Mouse (Mus musculus): Measurements from ENCODE around the gene Wdr91.

Wdr91 gene
- long read RNA-seq, experiment 1, partial matches to known transcripts, result 0 of 4 reads
- long read RNA-seq, experiment 1, other reads (novel, unspliced or antisense), result 1 of 4 reads
- long read RNA-seq, experiment 2, partial matches to known transcripts, result 0 of 2 reads
- long read RNA-seq, experiment 2, other reads (novel, unspliced or antisense), result 1 of 2 reads

DNA sequence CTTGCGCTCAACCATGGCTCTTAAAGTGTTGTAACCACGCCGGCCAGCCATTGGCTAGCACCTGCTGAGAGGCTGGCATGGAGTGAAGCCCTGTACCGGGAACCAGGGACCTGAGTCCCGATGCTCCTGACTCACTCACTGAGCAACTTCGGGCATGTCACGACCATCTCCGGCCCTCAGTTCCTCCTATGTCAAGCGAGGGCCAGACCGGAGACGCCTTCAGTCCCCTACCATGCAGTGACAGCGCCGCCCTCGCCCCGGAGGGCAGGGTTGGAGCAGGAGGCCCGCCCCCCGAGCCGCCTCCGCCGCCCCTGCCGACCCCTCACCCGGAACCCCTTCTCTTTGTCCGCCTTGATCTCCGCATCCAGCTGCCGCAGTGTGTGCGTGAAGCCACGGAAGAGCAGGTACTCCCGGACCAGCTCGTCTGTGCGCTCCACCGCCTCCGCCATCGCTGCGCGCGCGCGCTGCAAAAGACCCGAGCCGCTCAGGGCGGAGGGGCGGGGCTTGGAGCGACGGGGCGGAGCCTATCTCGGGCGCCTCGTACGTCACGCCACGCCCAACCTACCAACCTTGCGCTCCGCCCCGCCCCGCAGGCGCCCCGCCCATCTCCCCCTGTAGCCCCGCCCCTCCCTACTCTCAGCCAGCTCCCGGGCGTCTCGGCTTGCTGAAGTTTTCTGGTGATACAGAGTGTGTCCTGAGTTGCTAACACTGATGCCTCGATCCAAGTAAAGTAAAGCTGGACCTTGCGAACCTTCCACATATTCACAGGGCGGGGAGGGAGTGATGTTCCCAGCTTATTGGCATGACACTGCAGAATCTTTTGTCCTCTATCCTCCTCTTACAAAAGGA, at the start of gene Wdr91:
Gene Wdr91 (minus strand): TSS at position 506 of the 849 bp plus-strand sequence.
- intact Hi-C loops (cut with DNase I), result no loop called here

- intact Hi-C loops (cut with DNase I), result no loop called here
Measured at GRCm38 (mm10) chr6:34959131-34959530, 48.5 kb upstream of the Wdr91 start.

GRCm38 (mm10) chr6:34955862-34956241, 45.2 kb upstream of the Wdr91 start:
- intact Hi-C loops (cut with DNase I), result no loop called here

DNA sequence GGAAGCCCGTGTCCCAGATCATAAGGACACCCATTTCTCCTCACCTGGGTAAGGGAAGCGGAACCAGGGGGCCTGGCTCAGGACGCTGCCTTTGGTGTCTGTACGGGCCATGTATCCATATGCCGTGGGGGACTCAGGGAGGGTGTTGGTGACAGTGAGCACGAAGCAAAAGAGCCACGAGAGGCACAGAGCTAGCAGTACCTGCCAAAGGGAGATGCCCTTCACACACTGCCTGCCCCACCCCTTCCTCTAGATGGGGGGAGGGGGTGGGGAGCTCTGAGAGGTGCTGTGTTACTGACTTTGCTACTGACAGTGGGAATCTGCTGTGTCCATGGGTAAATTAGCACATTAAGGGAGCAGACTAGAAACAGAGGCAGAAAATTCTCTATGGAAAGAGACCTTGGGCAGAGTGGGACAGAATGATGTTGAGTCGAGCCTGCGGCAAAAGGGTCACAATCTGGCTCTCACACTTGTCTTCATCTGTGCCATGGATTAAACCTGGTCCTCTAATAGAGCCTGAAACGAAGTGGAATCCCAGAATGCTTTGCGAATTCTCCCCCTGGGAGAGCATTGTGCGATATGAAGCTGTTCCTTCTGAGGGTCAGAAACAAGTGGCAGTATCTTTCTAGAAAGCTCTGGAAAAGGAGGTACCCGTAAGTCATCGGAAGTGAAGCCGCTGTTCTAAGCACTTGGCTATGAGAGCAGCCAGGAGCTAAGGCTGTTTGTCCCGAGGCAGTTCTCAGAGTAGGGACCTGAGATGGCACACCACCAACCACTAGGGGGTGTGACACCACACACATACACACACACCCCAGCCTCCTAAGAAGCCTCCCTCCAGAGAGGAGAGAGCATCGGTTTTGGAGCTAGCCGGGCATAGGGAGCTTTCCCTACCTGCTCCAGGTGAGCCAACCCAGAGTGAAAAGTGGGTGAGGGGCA, 44.5 kb upstream of the Wdr91 start:
- intact Hi-C loops (cut with DNase I), result no loop called here

- intact Hi-C loops (cut with DNase I), result no loop called here
Measured at GRCm38 (mm10) chr6:34951956-34952667, 41.4 kb upstream of the Wdr91 start.

DNA sequence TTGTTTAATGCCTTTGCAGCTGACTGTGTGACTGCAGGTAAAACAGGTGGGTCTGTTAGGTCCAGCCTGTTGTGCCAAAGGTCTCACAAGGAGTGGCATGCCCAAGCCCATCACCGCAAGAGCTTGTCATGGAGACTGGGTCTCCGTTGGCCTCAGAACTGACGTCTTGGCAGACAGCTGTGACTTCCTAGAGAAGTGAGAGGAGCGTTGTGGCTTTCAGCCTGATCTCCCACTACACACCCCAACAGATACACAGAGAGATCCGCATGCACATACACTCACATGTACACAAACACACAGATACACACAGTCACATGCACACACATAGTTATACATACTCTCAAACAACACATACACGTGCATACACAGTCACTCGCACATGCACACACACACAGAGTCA, 40.8 kb upstream of the Wdr91 start:
- intact Hi-C loops (cut with DNase I), result no loop called here

DNA sequence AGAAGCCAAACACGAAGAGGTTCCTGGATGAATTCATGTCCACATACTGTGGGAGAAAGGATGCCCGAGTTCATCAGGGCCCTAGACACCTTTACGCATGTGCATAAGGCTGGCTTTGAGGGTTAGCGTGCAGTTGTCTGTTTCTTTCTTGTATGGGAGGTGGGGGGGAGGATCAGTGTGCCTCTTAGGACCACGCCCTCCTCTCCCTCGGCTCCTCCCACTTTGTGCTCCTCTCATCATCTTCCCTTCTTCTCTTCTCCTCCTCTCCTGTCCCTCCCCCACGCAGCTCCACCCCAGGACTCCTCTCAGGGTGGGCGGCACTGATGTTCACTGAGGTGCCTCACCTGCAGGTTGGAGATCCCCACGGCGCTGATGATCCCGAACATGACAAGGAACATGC, 37.8 kb upstream of the Wdr91 start:
- intact Hi-C loops (cut with DNase I), result no loop called here

DNA sequence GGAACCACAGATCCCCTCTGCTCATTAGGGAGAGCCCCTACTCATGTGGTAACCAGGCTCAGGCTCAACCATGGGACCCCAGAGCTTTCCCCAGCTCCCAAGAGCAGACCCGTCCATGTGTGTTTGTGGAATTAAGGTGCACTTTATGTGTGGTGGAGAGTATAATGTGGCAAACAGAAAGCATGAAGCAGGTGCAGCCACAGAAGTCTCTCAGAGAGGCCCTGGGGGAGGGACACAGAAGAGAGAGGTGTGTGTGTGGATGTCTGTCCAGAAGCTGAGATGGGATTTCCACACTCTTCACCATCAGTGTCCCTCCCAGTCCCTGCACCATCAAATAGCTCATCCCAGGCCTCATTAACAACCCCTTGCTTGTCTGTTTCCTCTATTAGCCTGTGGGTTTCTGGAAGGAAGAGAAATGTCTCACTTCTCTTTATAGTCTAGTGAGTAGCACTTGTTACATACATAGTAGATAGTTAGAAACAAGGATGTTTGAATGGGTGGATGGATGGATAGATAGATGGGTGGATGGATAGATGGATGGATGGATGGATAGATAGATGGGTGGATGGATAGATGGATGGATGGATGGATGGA, 35.9 kb upstream of the Wdr91 start:
- intact Hi-C loops (cut with DNase I), result no loop called here

DNA sequence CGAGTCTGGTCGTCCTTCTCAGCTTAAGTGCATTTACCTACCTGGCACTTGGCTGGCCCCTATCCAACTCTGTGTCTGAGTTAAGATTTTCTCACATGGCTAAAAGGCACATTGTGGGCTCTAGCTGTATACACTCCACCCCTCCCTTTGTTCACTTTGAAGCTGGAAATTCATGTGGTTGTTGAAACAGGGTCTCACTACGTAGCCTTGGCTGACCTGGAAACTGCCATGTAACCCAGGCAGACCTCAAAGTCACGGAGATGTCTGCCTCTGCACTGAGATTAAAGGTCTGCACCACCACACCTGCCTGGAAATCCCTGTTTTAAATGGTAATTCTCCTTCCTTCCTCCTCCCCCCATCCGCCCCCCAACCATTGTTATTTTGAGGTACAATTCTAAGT, 32.8 kb upstream of the Wdr91 start:
- intact Hi-C loops (cut with DNase I), result no loop called here

DNA sequence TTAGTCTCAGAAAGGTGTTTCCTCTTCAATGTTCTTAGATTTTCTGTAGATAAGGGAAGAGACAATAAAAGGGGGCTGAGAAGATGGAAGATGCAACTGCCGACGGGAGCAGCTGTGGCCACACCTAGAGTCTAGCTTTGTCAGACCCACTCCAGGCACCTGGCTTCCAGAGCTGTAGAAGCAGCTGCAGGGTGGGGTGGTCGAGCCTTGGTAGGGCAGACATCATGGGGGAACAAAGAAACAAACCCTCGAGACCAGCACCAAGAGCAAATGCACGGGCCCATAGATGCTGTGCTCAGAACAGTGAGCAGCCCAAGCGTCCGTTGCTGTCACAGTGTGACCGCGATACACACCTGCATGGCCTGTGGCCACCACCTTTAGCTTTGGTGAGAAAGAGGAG, 31.8 kb upstream of the Wdr91 start:
- intact Hi-C loops (cut with DNase I), result no loop called here

- intact Hi-C loops (cut with DNase I), result no loop called here
Measured at GRCm38 (mm10) chr6:34941496-34941895, 30.8 kb upstream of the Wdr91 start.

GRCm38 (mm10) chr6:34939451-34939850, 28.8 kb upstream of the Wdr91 start:
- intact Hi-C loops (cut with DNase I), result loop anchor here (5.0 kb wide), 1 partner anchor 53 kb away; no protein-coding TSS in a partner anchor

DNA sequence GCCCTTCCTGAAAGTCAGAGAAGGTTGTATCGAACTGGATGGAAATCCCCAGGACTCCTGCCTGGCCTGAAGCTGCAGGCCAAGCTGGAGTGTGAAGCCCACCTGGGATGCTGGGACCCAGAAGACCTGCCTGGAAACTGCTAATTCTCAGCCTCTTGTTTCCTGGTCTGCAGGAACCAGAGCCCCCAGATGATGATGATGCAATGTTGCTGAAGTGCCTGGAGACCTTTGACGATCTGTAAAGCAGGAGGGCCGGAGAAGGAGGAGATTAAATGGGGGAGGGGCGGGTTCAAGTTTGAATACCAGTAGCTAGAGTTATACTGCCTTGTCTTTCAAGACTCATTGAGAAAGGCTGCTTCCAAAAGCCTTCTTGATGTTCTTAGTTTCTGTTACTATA, 28.3 kb upstream of the Wdr91 start:
- intact Hi-C loops (cut with DNase I), result loop anchor here (5.0 kb wide), 1 partner anchor 53 kb away; no protein-coding TSS in a partner anchor

DNA sequence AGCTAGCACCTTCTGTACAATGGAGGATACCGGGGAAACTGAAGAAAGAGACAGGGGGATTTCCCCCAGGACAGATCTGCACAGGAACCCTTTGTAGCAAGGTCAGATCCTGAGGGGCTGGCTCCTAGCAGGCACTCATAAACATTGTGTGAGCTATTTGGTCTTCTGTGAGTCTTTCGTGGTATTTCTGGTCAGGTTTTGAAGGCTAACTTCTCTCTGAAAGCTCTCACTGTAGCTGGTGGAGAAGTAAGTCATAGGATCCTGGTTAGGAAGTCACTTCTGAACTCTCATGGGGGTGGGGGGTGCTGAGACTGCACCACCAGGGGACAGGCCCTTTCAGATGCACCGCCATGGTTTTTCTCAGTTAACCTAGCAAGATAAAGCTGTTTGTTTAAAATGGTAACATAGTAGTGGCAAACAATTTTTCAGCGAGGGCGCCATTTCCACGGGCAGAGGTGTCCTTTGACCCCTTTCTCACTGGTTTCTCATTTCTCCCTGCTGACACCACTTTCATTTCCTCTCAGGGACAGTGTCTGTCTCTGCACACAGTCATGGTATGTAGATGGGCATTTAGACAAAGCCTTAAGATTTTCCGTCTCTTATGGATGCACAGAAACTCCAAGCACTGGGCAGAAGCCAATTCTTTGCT, 27.7 kb upstream of the Wdr91 start:
- intact Hi-C loops (cut with DNase I), result loop anchor here (5.0 kb wide), 1 partner anchor 54 kb away; no protein-coding TSS in a partner anchor

DNA sequence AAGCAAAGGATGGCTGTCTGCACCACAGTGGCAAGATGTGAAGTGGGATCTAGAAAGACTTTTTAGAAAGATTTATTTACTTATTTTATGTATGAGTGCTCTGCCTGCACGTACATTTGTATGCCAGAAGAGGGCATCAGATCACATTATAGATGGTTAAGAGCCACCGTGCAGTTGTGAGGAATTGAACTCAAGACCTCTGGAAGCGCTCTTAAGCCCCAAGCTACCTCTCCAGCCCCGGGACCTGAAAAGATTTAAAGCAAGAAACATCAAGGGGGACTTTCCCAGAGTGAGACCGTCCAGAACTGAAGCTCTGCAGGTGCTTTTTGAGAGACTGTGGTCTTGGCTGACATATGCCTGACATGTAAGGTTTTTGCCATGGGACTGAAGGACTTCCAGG, 26.1 kb upstream of the Wdr91 start:
- intact Hi-C loops (cut with DNase I), result loop anchor here (5.0 kb wide), 1 partner anchor 56 kb away; no protein-coding TSS in a partner anchor

GRCm38 (mm10) chr6:34932633-34933032, 22.0 kb upstream of the Wdr91 start:
- intact Hi-C loops (cut with DNase I), result no loop called here

- intact Hi-C loops (cut with DNase I), result loop anchor here (5.0 to 10.0 kb wide), 2 partner anchors 143 to 415 kb away; partner anchors contain the start of gene Agbl3
Measured at GRCm38 (mm10) chr6:34927594-34927993, 16.9 kb upstream of the Wdr91 start.

DNA sequence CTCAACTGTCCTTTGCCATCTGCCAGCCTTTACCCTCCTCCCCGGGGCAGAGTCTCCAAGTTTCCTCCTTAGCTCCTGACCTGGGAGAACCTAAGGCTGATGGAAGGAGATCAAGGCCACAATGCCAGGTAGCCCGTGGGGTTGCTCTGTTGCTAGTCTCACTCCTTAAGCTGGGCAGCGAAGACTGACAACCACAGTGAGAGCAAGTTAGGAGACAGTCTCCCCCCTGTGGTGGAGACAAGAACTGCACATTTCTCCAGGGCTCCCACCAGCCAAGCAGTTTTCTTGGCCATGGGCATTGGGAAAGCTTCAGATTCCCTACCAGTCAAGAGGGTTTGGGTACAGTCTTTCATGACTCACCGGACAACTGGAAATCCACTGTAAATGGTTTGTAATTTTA, 16.5 kb upstream of the Wdr91 start:
- intact Hi-C loops (cut with DNase I), result loop anchor here (5.0 to 10.0 kb wide), 2 partner anchors 142 to 415 kb away; partner anchors contain the start of gene Agbl3

DNA sequence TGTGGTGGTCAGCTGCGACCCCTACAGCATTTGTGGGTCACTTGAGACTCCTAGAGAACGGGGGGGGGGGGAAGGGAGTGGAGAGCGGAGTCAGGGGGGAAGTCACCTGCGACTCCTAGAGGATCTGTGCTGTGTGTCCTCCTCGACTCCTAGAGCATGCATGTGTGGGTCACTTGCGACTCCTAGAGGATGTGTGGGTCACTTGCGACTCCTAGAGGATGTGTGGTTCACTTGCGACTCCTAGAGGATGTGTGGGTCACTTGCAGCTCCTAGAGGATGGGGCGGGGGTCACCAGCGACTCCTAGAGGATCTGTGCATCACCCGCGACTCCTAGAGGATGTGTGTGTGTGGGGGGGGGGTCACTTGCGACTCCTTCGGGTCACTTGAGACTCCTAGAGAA, 11.3 kb upstream of the Wdr91 start:
- intact Hi-C loops (cut with DNase I), result loop anchor here (5.0 to 10.0 kb wide), 2 partner anchors 35 to 137 kb away; partner anchors contain the start of gene Agbl3

DNA sequence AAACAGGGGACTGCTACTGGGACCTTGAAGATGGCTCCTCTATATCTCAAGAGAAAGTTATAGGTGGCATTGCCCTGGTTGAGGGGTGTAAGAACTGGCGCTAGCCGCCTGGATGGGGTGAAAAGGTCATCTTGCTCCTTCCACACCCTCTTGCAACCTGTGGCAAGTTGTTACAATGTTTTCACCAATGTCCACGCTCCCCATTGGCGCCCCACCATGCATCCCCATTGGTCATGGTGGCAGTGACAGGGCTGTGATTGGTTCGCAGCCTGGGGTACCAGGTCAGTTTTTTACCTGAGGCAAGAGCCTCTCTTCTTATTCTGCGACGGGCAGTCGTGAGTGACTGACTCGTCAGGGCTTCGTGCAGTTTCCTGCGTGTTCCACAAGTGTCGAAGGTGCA, 10.0 kb upstream of the Wdr91 start:
- intact Hi-C loops (cut with DNase I), result loop anchor here (5.0 to 10.0 kb wide), 2 partner anchors 33 to 136 kb away; partner anchors contain the start of gene Agbl3
